Mouse (Mus musculus) forebrain, embryonic 12.5 days (tissue): Measurements from ENCODE around the gene Tmem59l. TPM values are rescaled to one million over a fixed set of nuclear protein-coding genes. Genes with fewer than 3 reads are reported as not detected.

Experiments
- ATAC-seq: fragments of 200-750 bp; cut with Nextera tagmentation; 2 replicates; pipeline ENCODE4 v1.8.0; 2017; ENCODE audit warnings: moderate TSS enrichment; ENCODE audit not compliant: low FRiP score
- H3K27ac ChIP-seq: fragments of 300-500 bp; sonication (generic); 2 replicates; pipeline ENCODE4 v1.5.1; 2016; ENCODE audit warnings: mild to moderate bottlenecking
- H3K27me3 ChIP-seq: fragments of 300-500 bp; sonication (generic); 2 replicates; pipeline ENCODE4 v1.6.1; 2016; ENCODE audit warnings: mild to moderate bottlenecking
- H3K36me3 ChIP-seq: fragments of 300-500 bp; sonication (generic); replicated peaks from 2 replicates; pipeline ENCODE4 v1.6.1; 2016; ENCODE audit warnings: mild to moderate bottlenecking
- H3K4me1 ChIP-seq: fragments of 300-500 bp; sonication (generic); 2 replicates; pipeline ENCODE4 v1.6.1; 2016
- H3K4me2 ChIP-seq: fragments of 300-500 bp; sonication (generic); 2 replicates; pipeline ENCODE4 v1.6.1; 2016; ENCODE audit warnings: mild to moderate bottlenecking, moderate library complexity
- H3K4me3 ChIP-seq: fragments of 300-500 bp; sonication (generic); replicated peaks from 2 replicates; pipeline ENCODE4 v1.5.1; 2016; ENCODE audit warnings: mild to moderate bottlenecking
- H3K9ac ChIP-seq: fragments of 300-500 bp; sonication (generic); 2 replicates; pipeline ENCODE4 v1.6.1; 2016; ENCODE audit warnings: mild to moderate bottlenecking
- H3K9me3 ChIP-seq: fragments of 300-500 bp; sonication (generic); 2 replicates; pipeline ENCODE4 v1.6.1; 2016
- WGBS: fragments of 180-500 bp; shearing (Covaris S2); methylation state at CpG from one replicate; pipeline ENCODE4 v1.1.7; 2016; 5-methylcytosine and 5-hydroxymethylcytosine counted together
- polyA plus RNA-seq: library from polyadenylated mRNA; unstranded; fragments of >200 nt; fragmentation: Nextera tagmentation; extraction: Ambion mirVana; gene quantifications from 2 replicates; pipeline ENCODE4 v1.2.1, GENCODE M21; 2016

The Tmem59l gene
- 17.0 and 17.6 TPM in 2 replicates for polyA plus RNA-seq

- no peaks in the 10 kb centered on the region for H3K9me3 ChIP-seq
- H3K4me3 ChIP-seq = peak within 1 kb of the TSS; percentile 45
- peak within 1 kb of the TSS; percentile 64 for H3K4me2 ChIP-seq
- ATAC-seq = peak; percentile 66
- no peaks in the 10 kb centered on the region for H3K36me3 ChIP-seq
- H3K9ac ChIP-seq = peak within 1 kb of the TSS; percentile 64
- peaks cover 100% of the 10 kb centered on the region for H3K27me3 ChIP-seq
- 3% methylated on average over 33 of the region's 33 CpGs for WGBS
- no peak within 1 kb of the TSS for H3K27ac ChIP-seq
- peaks cover 29% of the 10 kb centered on the region for H3K4me1 ChIP-seq
Observed at GRCm38 (mm10) chr8:70486941-70487520, at the start of gene Tmem59l. TSS of gene Tmem59l (minus strand) at chr8:70487358.

DNA sequence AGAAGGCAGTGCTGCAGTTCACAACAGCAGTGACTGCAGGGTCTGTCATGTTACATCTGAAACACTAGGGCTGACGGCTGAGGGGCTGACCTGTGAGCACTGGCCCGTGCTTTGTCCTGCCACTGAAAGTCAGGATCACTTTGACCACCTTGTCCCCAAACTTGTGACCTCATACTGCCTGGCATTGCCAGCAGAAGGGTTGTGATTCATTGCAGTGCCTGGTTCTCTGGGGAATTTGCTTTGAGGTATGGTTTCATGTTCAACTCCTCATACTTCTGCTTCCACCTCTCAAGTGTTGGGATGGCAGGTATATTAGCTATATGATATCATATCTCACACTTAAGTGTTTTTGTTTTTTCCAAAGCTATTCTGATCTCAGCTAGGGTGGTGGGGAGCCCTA is 48.5 kb upstream of the Tmem59l start:
- no peaks in the 10 kb centered on the region for H3K27me3 ChIP-seq
- peaks cover 17% of the 10 kb centered on the region for H3K4me1 ChIP-seq
- H3K4me3 ChIP-seq = no peak overlapping the region
- peaks cover 64% of the 10 kb centered on the region for H3K36me3 ChIP-seq
- 96% methylated on average over 2 of the region's 2 CpGs for WGBS
- H3K4me2 ChIP-seq = no peak overlapping the region
- no peak overlapping the region for H3K9ac ChIP-seq
- no peak for ATAC-seq
- H3K9me3 ChIP-seq = no peaks in the 10 kb centered on the region
- no peak overlapping the region for H3K27ac ChIP-seq

DNA sequence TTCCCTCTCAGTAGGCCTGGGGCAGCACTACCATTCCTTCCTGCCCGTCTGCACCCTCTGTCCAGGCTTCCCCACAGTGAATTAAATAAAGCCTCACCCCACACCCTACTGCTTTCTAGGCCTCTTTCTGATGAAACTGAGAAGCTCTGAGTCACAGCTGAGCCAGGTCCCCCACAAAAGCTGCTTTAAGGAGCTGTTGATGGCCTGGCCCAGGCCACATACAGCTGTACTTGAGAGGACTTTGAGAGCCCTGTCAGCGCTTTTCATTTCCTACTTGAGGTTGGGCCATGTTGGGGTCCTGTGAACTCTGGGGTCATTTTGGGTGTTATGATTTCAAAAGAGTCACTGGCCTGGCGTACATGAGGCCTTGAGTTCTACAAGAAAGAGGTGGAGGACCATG is 48.1 kb upstream of the Tmem59l start:
- Histone ChIP-seq H3K27ac (no peak overlapping the region), H3K36me3 (peaks cover 67% of the 10 kb centered on the region), H3K27me3 (no peaks in the 10 kb centered on the region), H3K4me3 (no peak overlapping the region), H3K4me2 (no peak overlapping the region), H3K9me3 (no peaks in the 10 kb centered on the region), H3K9ac (no peak overlapping the region), H3K4me1 (peaks cover 12% of the 10 kb centered on the region)
- 93% methylated on average over 3 of the region's 3 CpGs for WGBS
- ATAC-seq = no peak

DNA sequence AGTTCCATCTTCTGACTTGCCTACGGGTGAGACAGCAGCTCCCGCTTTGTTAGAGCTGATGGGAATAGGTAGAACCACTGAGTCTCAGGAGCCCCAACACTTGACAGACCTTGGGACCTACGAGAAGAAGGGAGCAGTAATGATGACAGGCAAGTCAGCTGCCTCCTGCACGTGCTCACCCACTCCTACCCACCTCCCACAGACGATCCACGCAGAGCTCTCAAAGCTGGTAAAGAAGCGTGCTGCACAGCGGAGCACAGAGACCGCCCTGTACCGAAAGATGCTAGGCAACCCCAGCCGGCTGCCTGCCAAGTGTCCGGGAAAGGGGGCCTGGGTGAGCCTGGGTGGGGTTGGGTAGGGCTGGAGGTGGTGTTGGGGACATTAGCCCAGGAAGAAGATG is 47.1 kb upstream of the Tmem59l start:
- Histone ChIP-seq H3K4me3 (no peak overlapping the region), H3K4me1 (peaks cover 11% of the 10 kb centered on the region), H3K9me3 (no peaks in the 10 kb centered on the region), H3K36me3 (peaks cover 76% of the 10 kb centered on the region), H3K27ac (no peak overlapping the region), H3K4me2 (no peak overlapping the region), H3K27me3 (no peaks in the 10 kb centered on the region), H3K9ac (no peak overlapping the region)
- WGBS = 94% methylated on average over 12 of the region's 12 CpGs
- no peak for ATAC-seq

- 86% methylated on average over 2 of the region's 2 CpGs for WGBS
- Histone ChIP-seq H3K4me1 (peaks cover 26% of the 10 kb centered on the region), H3K36me3 (peaks cover 57% of the 10 kb centered on the region), H3K4me3 (no peak overlapping the region), H3K4me2 (no peak overlapping the region), H3K9ac (no peak overlapping the region), H3K27ac (no peak overlapping the region), H3K27me3 (no peaks in the 10 kb centered on the region), H3K9me3 (no peaks in the 10 kb centered on the region)
- no peak for ATAC-seq
Observed at GRCm38 (mm10) chr8:70530314-70530713, 43.2 kb upstream of the Tmem59l start.

DNA sequence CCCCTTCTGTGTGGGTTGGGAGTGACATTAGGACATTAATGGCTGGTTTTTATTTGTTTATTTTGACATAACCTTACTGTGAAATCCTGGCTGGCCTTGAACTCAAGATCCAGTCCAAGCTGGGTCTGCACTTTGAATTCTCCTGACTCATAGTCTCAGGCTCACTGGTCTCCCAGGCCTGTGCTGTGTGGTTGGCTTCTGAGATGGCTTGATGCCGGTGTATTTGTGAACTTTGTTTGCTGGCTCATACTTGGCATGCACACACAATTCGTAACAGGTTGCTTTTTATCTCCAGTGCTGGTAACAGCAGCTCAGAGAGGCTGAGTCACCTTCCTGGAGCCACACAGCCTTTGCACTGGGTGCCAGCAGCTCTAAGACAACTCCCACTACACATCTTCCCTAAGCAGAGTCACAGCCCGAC is 42.6 kb upstream of the Tmem59l start:
- peaks cover 52% of the 10 kb centered on the region for H3K36me3 ChIP-seq
- H3K9ac ChIP-seq = no peak overlapping the region
- 98% methylated on average over 3 of the region's 3 CpGs for WGBS
- H3K9me3 ChIP-seq = no peaks in the 10 kb centered on the region
- ATAC-seq = no peak
- H3K4me2 ChIP-seq = no peak overlapping the region
- no peaks in the 10 kb centered on the region for H3K27me3 ChIP-seq
- no peak overlapping the region for H3K27ac ChIP-seq
- no peak overlapping the region for H3K4me3 ChIP-seq
- peaks cover 26% of the 10 kb centered on the region for H3K4me1 ChIP-seq

DNA sequence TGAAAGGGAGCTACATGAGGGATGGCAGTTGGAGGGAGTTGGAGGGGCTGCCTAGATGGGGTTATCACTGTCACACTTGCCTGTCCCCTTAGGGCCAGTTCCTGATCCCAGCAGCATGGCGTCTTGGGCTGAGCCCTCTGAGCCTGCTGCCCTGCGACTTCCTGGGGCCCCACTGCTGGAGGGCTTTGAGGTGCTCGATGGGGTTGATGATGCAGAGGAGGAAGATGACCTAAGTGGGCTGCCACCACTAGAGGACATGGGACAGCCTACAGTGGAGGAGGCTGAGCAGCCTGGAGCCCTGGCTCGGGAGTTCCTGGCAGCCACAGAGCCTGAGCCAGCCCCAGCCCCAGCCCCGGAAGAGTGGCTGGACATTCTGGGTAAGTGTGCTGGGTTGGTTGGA is 42.1 kb upstream of the Tmem59l start:
- Histone ChIP-seq H3K27ac (no peak overlapping the region), H3K4me1 (peaks cover 26% of the 10 kb centered on the region), H3K9ac (no peak overlapping the region), H3K36me3 (peaks cover 47% of the 10 kb centered on the region), H3K27me3 (no peaks in the 10 kb centered on the region), H3K4me2 (no peak overlapping the region), H3K9me3 (no peaks in the 10 kb centered on the region), H3K4me3 (no peak overlapping the region)
- ATAC-seq = no peak
- WGBS = 93% methylated on average over 5 of the region's 5 CpGs

- Histone ChIP-seq H3K27me3 (no peaks in the 10 kb centered on the region), H3K36me3 (peaks cover 37% of the 10 kb centered on the region), H3K9ac (peak overlapping the region; percentile 90), H3K9me3 (no peaks in the 10 kb centered on the region), H3K4me2 (peak overlapping the region; percentile 85), H3K4me3 (peak overlapping the region; percentile 82), H3K27ac (peak overlapping the region; percentile 86), H3K4me1 (peaks cover 28% of the 10 kb centered on the region)
- no peak for ATAC-seq
- WGBS = 38% methylated on average over 13 of the region's 13 CpGs
Observed at GRCm38 (mm10) chr8:70528182-70528797, 41.1 kb upstream of the Tmem59l start.

GRCm38 (mm10) chr8:70527512-70528181 is 40.5 kb upstream of the Tmem59l start, which contains the start of the genes Fkbp8 and Kxd1:
TSS of gene Fkbp8 (plus strand) at chr8:70527724.
TSS of gene Kxd1 (minus strand) at chr8:70527956.
- Histone ChIP-seq H3K4me2 (peak within 1 kb of the TSS; percentile 85), H3K27me3 (no peaks in the 10 kb centered on the region), H3K4me3 (peak within 1 kb of the TSS; percentile 82), H3K9me3 (no peaks in the 10 kb centered on the region), H3K4me1 (peaks cover 29% of the 10 kb centered on the region), H3K27ac (peak within 1 kb of the TSS; percentile 86), H3K36me3 (peaks cover 31% of the 10 kb centered on the region), H3K9ac (peak within 1 kb of the TSS; percentile 90)
- WGBS = under 1% methylated on average over 57 of the region's 61 CpGs
- ATAC-seq = peak; percentile 93

DNA sequence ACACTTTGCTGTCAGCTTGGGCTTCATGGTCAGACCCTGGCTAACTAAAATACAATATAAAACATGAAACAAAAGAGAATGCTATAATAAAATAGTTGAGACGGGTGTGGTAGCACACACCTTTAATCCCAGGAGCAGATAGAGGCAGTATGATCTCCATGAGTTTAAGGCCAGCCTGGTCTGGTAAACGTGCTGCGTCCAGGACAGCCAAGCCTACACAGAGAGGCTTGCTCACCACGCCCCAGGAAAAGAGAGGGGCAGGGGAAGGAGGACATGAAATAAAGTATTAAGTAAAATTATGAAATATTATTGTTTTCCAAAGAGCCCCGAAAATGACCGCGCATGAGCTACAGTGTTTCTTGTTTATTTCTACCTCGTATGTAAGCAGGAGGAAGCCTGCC is 40.0 kb upstream of the Tmem59l start:
- WGBS = 5% methylated on average over 8 of the region's 8 CpGs
- Histone ChIP-seq H3K36me3 (peaks cover 25% of the 10 kb centered on the region), H3K27me3 (no peaks in the 10 kb centered on the region), H3K9me3 (no peaks in the 10 kb centered on the region), H3K4me1 (peaks cover 35% of the 10 kb centered on the region), H3K4me3 (peak overlapping the region; percentile 82), H3K9ac (peak overlapping the region; percentile 90), H3K4me2 (peak overlapping the region; percentile 85), H3K27ac (peak overlapping the region; percentile 86)
- no peak for ATAC-seq

GRCm38 (mm10) chr8:70522592-70523403 is 35.6 kb upstream of the Tmem59l start:
- peak overlapping the region; percentile 72 for H3K9ac ChIP-seq
- H3K4me2 ChIP-seq = peak overlapping the region; percentile 84
- H3K9me3 ChIP-seq = no peaks in the 10 kb centered on the region
- H3K4me3 ChIP-seq = peak overlapping the region; percentile 77
- H3K36me3 ChIP-seq = 0 out of 2 replicates have a peak, but pooled peaks cover 9% of the 10 kb centered on the region
- WGBS = under 1% methylated on average over 51 of the region's 51 CpGs
- no peaks in the 10 kb centered on the region for H3K27me3 ChIP-seq
- peak overlapping the region; percentile 91 for H3K27ac ChIP-seq
- peaks cover 26% of the 10 kb centered on the region for H3K4me1 ChIP-seq
- peak; percentile 86 for ATAC-seq

DNA sequence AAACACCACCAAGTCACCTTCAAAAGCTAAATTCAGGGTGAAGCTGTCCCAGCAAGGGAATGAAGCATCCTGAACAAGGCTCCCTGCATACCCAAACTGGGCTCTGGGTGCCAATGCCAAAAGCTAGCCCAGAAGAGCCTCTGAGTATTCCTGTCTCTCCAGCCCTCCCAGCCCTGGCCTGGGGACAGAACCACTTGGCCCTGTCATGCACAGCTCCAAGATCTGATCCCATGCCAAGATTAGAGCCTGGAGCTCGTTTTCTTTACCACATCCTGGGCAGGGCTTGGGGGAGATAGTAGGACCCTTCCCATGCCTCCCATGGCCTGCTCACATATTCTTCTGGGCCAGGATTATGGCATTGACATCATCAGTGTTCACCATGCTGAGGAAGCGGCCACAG is 32.4 kb upstream of the Tmem59l start:
- 65% methylated on average over 2 of the region's 2 CpGs for WGBS
- no peak overlapping the region for H3K4me3 ChIP-seq
- H3K9ac ChIP-seq = no peak overlapping the region
- no peak overlapping the region for H3K4me2 ChIP-seq
- H3K4me1 ChIP-seq = peaks cover 13% of the 10 kb centered on the region
- peaks cover 23% of the 10 kb centered on the region for H3K36me3 ChIP-seq
- ATAC-seq = no peak
- no peaks in the 10 kb centered on the region for H3K27me3 ChIP-seq
- H3K27ac ChIP-seq = no peak overlapping the region
- no peaks in the 10 kb centered on the region for H3K9me3 ChIP-seq
